Comparison of ENCODE assay signal across 21 mouse cellular contexts in the genomic region with DNA sequence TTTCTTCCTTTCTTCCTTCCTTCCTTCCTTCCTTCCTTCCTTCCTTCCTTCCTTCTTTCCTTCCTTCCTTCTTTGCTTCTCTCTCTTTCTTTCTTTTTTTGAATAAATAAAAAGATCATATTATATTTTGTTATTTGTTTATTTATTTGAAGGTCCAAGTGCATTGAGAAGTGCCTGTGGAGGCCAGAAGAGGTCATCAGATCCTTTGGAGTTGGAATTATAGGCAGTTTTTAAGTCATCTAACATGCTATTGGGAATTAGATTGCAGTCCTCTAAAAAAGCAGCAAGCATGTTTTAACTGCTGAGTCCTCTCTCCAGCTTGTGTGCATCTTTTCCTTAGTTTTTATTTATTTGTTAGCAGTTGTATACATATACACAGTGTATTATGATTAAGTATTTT. TPM values are rescaled to one million over a fixed set of nuclear protein-coding genes. Genes with fewer than 3 reads are reported as not detected.
A peak's percentile ranks its signal among the peaks of the same experiment; 100 is the strongest.
DNase-seq lines count a peak whose midpoint lies in the region; ATAC-seq and TF ChIP-seq lines count a peak whose summit lies in the region.
"Had no signal": no experiment of that assay in that cellular context is flagged by ENCODE, and none has a peak within 500 bp of the region (broad histone marks: within the 10 kb centered on the region; RNA-seq: fewer than 3 reads in every experiment).

No protein-coding gene starts in this region.

- no peak for DNase-seq in heart, adult 2 months
- no peak for DNase-seq in heart, adult 18-20 months
- DNase-seq in kidney, postnatal 0 days (ENCODE audit: low spot score) = no peak
- DNase-seq in kidney, postnatal 14 days = no peak
- DNase-seq in adipocyte (ENCODE audit: low spot score) = peak; percentile 70
- no peak for DNase-seq in retina, postnatal 1 day
- DNase-seq: adrenal gland, adult 8-10 months; adrenal gland, postnatal 36 days; cerebellum, adult 2 months; cerebellum, postnatal 10 days; heart, postnatal 14 days; kidney, adult 18-20 months had no signal

- no peak overlapping the region for H3K9ac ChIP-seq in heart, adult 2 months (ENCODE audit: low read depth, low read length)
- H3K9ac ChIP-seq in kidney, postnatal 0 days (ENCODE audit: low read depth, low read length) = no peak overlapping the region
- H3K9ac ChIP-seq: hindbrain, embryonic 15.5 days had no signal

- H3K36me3 ChIP-seq in heart, adult 2 months (ENCODE audit: control insufficient read depth, insufficient read depth, low read length) = no peaks in the 10 kb centered on the region
- H3K36me3 ChIP-seq in kidney, postnatal 0 days (ENCODE audit: insufficient read depth, low read length) = no peaks in the 10 kb centered on the region
- H3K36me3 ChIP-seq: embryonic facial prominence, embryonic 10.5 days; forebrain, embryonic 10.5 days; G1E; heart, embryonic 10.5 days; hindbrain, embryonic 10.5 days; hindbrain, embryonic 15.5 days had no signal

- TF ChIP-seq CTCF in heart, adult 2 months (IDR thresholded peaks at IDR 0.05) = peak; percentile 51
- peak; percentile 23; the same call in 1 of the 2 replicates for TF ChIP-seq CTCF in kidney, postnatal 0 days (IDR thresholded peaks at IDR 0.05; ENCODE audit: low read depth)

- TF ChIP-seq EP300 in heart, adult 2 months (IDR thresholded peaks at IDR 0.05; ENCODE audit: insufficient read depth, low read depth, low read length) = no peak

- no peak overlapping the region for H3K4me3 ChIP-seq in heart, adult 2 months
- no peak overlapping the region for H3K4me3 ChIP-seq in kidney, postnatal 0 days (replicated peaks; ENCODE audit: low read depth, low read length)
- H3K4me3 ChIP-seq: embryonic facial prominence, embryonic 10.5 days; forebrain, embryonic 10.5 days; heart, embryonic 10.5 days; hindbrain, embryonic 10.5 days; hindbrain, embryonic 15.5 days had no signal

- intact Hi-C loops in heart, adult 2 months (cut with DNase I) = loop anchor here (10.0 kb wide), 1 partner anchor 174 kb away; a partner anchor contains a TSS

- TF ChIP-seq POLR2A in heart, adult 2 months (IDR thresholded peaks at IDR 0.05; ENCODE audit: insufficient read depth, low read depth, low read length) = no peak

- no peaks in the 10 kb centered on the region for H3K9me3 ChIP-seq in kidney, postnatal 0 days (replicated peaks; ENCODE audit: low read length)
- H3K9me3 ChIP-seq: embryonic facial prominence, embryonic 10.5 days; forebrain, embryonic 10.5 days; G1E; heart, embryonic 10.5 days; hindbrain, embryonic 10.5 days; hindbrain, embryonic 15.5 days had no signal

- H3K79me2 ChIP-seq in heart, adult 2 months (replicated peaks; ENCODE audit: control insufficient read depth, insufficient read depth, low read length) = no peaks in the 10 kb centered on the region

- no peaks in the 10 kb centered on the region for H3K27me3 ChIP-seq in heart, adult 2 months (ENCODE audit: control insufficient read depth, insufficient read depth, low read length)
- H3K27me3 ChIP-seq in kidney, postnatal 0 days (ENCODE audit: insufficient read depth, low read length) = no peaks in the 10 kb centered on the region
- H3K27me3 ChIP-seq: hindbrain, embryonic 15.5 days had no signal

- H3K4me1 ChIP-seq in heart, adult 2 months (ENCODE audit: control insufficient read depth, insufficient read depth, low read length) = peaks cover 3% of the 10 kb centered on the region; the same call in 1 of the 2 replicates
- H3K4me1 ChIP-seq in kidney, postnatal 0 days (replicated peaks; ENCODE audit: insufficient read depth, low read length) = no peaks in the 10 kb centered on the region

- H3K4me2 ChIP-seq in kidney, postnatal 0 days (ENCODE audit: low read length) = no peak overlapping the region
- H3K4me2 ChIP-seq: hindbrain, embryonic 15.5 days had no signal

- ATAC-seq in kidney, postnatal 0 days (replicated peaks; ENCODE audit: low FRiP score, low read depth) = no peak
- ATAC-seq: activated CD4-positive, CD25-positive, alpha-beta regulatory T cell, adult 4 months; forebrain, embryonic 14.5 days; inflammation-experienced regulatory T-cells, adult 6 months had no signal

- H3K27ac ChIP-seq in heart, adult 2 months = no peak overlapping the region
- H3K27ac ChIP-seq in kidney, postnatal 0 days = no peak overlapping the region
- H3K27ac ChIP-seq: embryonic facial prominence, embryonic 10.5 days; forebrain, embryonic 10.5 days; heart, embryonic 10.5 days; hindbrain, embryonic 10.5 days; hindbrain, embryonic 15.5 days had no signal

RNA-seq across cellular contexts. Expression of a gene that starts 5.8 kb away (rescaled TPM):
- 1 to 10 TPM; 2.9 to 3.9 TPM for total RNA-seq in heart, adult 2 months (2021)
- polyA plus RNA-seq in heart, adult 2 months (2012; rRNA removed) = 2.7 and 3.5 TPM in 2 replicates
- total RNA-seq in heart, adult 18-20 months (2021) = 1 to 10 TPM; 3.9 to 4.1 TPM
- polyA plus RNA-seq in kidney, postnatal 0 days (2015; fragmentation: Nextera tagmentation; extraction: Ambion mirVana) = 2.6 and 2.9 TPM in 2 replicates
